Mouse (Mus musculus) midbrain, embryonic 13.5 days (tissue): ENCODE measurements at regions not wholly inside any gene's neighbourhood (a gene's known extent, or its start where the extent isn't known, plus 50 kb on each side); places are given as distances from the start of the nearest gene placed in this dataset.

Experiments used
- ATAC-seq: fragments of 200-750 bp; cut with Nextera tagmentation; 2 replicates; pipeline ENCODE4 v1.8.0; 2017; ENCODE audit warnings: mild to moderate bottlenecking, moderate TSS enrichment, moderate library complexity
- H3K27ac ChIP-seq: fragments of 300-500 bp; sonication (generic); 2 replicates; pipeline ENCODE4 v1.5.1; 2015; ENCODE audit warnings: inconsistent platforms, mild to moderate bottlenecking, moderate library complexity
- H3K27me3 ChIP-seq: fragments of 300-500 bp; sonication (generic); 2 replicates; pipeline ENCODE4 v1.6.1; 2015; ENCODE audit warnings: mild to moderate bottlenecking, inconsistent platforms
- H3K36me3 ChIP-seq: fragments of 300-500 bp; sonication (generic); 2 replicates; pipeline ENCODE4 v1.6.1; 2015; ENCODE audit warnings: mild to moderate bottlenecking, inconsistent platforms
- H3K4me1 ChIP-seq: fragments of 300-500 bp; sonication (generic); replicated peaks from 2 replicates; pipeline ENCODE4 v1.6.1; 2015; ENCODE audit warnings: inconsistent platforms
- H3K4me2 ChIP-seq: fragments of 300-500 bp; sonication (generic); replicated peaks from 2 replicates; pipeline ENCODE4 v1.6.1; 2015; ENCODE audit warnings: moderate library complexity, mild to moderate bottlenecking, inconsistent platforms
- H3K4me3 ChIP-seq: fragments of 300-500 bp; sonication (generic); replicated peaks from 2 replicates; pipeline ENCODE4 v1.5.1; 2015; ENCODE audit warnings: mild to moderate bottlenecking, inconsistent platforms
- H3K9ac ChIP-seq: fragments of 300-500 bp; sonication (generic); replicated peaks from 2 replicates; pipeline ENCODE4 v1.6.1; 2015; ENCODE audit warnings: mild to moderate bottlenecking, inconsistent platforms
- H3K9me3 ChIP-seq: fragments of 300-500 bp; sonication (generic); 2 replicates; pipeline ENCODE4 v1.6.1; 2016; ENCODE audit warnings: mild to moderate bottlenecking, inconsistent platforms
- WGBS: fragments of 180-500 bp; shearing (Covaris S2); methylation state at CpG from one replicate; pipeline ENCODE4 v1.1.7; 2015; 5-methylcytosine and 5-hydroxymethylcytosine counted together

- Histone ChIP-seq H3K4me2 (no peak overlapping the region; the same call in 1 of the 2 replicates), H3K9me3 (no peaks in the 10 kb centered on the region), H3K4me1 (peaks cover 24% of the 10 kb centered on the region), H3K27me3 (peaks cover 14% of the 10 kb centered on the region), H3K9ac (no peak overlapping the region), H3K4me3 (no peak overlapping the region), H3K27ac (no peak overlapping the region), H3K36me3 (no peaks in the 10 kb centered on the region)
- ATAC-seq: no peak
- 33% methylated on average over 9 of the region's 9 CpGs for WGBS
Measured at GRCm38 (mm10) chr5:114512756-114513155, 55.1 kb upstream of the Fam222a start.

GRCm38 (mm10) chr5:114513911-114514457, 53.8 kb upstream of the Fam222a start:
- no peaks in the 10 kb centered on the region for H3K36me3 ChIP-seq
- 0 out of 2 replicates have a peak overlapping the region, but pooled peaks have one; percentile 5 for H3K27ac ChIP-seq
- peak overlapping the region; percentile 31 for H3K4me2 ChIP-seq
- peaks cover 20% of the 10 kb centered on the region for H3K4me1 ChIP-seq
- no peak overlapping the region; the same call in 1 of the 2 replicates for H3K9ac ChIP-seq
- no peak overlapping the region for H3K4me3 ChIP-seq
- WGBS: 6% methylated on average over 10 of the region's 10 CpGs
- H3K27me3 ChIP-seq: peaks cover 14% of the 10 kb centered on the region
- ATAC-seq: peak; percentile 30; the same call in 1 of the 2 replicates
- no peaks in the 10 kb centered on the region for H3K9me3 ChIP-seq

GRCm38 (mm10) chr5:114517010-114517409, 50.8 kb upstream of the Fam222a start:
- H3K36me3 ChIP-seq: no peaks in the 10 kb centered on the region
- 81% methylated on average over 4 of the region's 4 CpGs for WGBS
- H3K9me3 ChIP-seq: no peaks in the 10 kb centered on the region

GRCm38 (mm10) chr5:114518012-114518411, 49.8 kb upstream of the Fam222a start:
- no peak overlapping the region for H3K27ac ChIP-seq

More at GRCm38 (mm10) chr5:114517010-114517409, 50.8 kb upstream of the Fam222a start:
- H3K4me2 ChIP-seq: no peak overlapping the region
- ATAC-seq: no peak
- peaks cover 12% of the 10 kb centered on the region for H3K27me3 ChIP-seq
- H3K4me1 ChIP-seq: peaks cover 31% of the 10 kb centered on the region
- H3K9ac ChIP-seq: no peak overlapping the region
- no peak overlapping the region for H3K4me3 ChIP-seq
- H3K27ac ChIP-seq: no peak overlapping the region

More at GRCm38 (mm10) chr5:114518012-114518411, 49.8 kb upstream of the Fam222a start:
- no peak overlapping the region for H3K9ac ChIP-seq
- H3K4me1 ChIP-seq: peaks cover 27% of the 10 kb centered on the region
- WGBS: 93% methylated on average over 2 of the region's 2 CpGs
- no peaks in the 10 kb centered on the region for H3K9me3 ChIP-seq
- no peak overlapping the region for H3K4me3 ChIP-seq
- no peak for ATAC-seq
- H3K4me2 ChIP-seq: no peak overlapping the region
- peaks cover 6% of the 10 kb centered on the region for H3K27me3 ChIP-seq
- H3K36me3 ChIP-seq: no peaks in the 10 kb centered on the region
